Mouse (Mus musculus) left cerebral cortex, postnatal 14 days (tissue): ENCODE data around the gene Dpp4. TPM values are rescaled to one million over a fixed set of nuclear protein-coding genes. Genes with fewer than 3 reads are reported as not detected.

Experiments used
- DNase-seq, 2 experiments: peaks; one replicate each; pipeline ENCODE4 v3.0.0; 2021 to 2022; ENCODE audit warnings: low spot score in 2 of 2, mixed read lengths in 1 of 2
- intact Hi-C: fragments of 180-260 bp; cut with DNase I; formaldehyde crosslinking; loops from one replicate; pipeline ENCODE4 v1.15.1; 2025
- total RNA-seq, 2 experiments: library from RNA; stranded (reverse); gene quantifications; 2 replicates each; pipeline ENCODE4 v1.2.3; 2021

Dpp4 gene
- total RNA-seq, 2 experiments from 2014 or later, result 3.4 TPM

DNA sequence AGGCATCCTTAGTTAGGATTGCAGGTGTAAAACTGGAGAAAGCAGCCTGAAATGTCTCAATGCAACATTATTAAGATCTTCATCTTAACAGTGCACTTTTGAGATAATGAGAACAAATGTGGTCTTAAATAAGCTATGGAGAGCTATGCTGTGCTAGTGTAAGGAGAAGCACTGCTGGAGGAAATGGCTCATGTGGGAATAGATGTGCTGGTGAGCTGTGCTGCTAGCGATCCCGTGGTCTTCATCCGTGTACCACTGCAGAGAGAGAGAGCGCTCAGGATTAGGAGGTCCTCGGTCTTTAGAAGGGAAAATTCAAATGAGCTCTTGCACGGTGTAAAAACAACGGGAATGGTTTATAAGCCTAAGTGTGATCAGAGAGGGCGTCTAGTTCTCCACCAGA is 79.6 kb downstream of the Dpp4 start:
- no peak for DNase-seq
- intact Hi-C loops, result no loop called here

DNA sequence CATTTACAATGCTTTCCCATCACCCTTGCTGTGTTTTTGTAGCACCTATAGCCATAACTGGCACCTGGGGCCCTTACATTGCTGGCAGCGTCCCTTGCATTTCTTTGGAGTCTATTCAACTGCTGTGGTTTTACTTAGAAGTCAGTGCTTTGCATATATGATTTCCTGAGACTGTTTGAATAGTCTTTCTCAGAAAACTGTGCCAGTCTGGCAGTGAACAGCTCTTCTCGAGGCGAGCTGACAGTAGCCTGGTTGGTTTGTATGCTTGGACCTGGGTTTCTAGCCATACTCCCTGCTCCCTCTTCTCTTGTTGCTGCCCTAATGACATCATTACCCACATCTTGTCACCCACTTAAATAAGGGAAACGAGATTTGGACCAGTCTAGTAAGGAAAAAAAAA is 80.1 kb downstream of the Dpp4 start:
- intact Hi-C loops, result no loop called here
- DNase-seq, result peak in 1 of 2 experiments; percentile 44

DNA sequence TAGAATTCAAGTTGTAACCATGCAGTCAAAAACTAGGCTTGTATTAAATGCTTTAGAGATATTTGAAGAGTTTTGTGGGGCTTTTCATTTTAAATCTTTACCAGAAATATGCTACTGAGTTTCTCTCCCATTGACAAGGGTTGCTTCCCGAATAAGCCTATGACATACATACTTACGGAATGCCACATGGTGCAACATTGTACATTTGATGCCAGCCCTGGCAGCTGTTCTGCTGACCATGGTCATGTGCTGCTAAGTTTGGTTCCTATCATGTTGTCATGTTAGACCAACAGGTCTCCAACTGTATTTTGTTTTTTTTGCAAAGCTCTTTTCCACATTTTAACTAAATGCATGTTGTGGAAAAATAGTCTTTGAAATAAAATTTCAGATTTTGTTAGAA is 86.6 kb downstream of the Dpp4 start:
- intact Hi-C loops, result no loop called here
- DNase-seq, result no peak

DNA sequence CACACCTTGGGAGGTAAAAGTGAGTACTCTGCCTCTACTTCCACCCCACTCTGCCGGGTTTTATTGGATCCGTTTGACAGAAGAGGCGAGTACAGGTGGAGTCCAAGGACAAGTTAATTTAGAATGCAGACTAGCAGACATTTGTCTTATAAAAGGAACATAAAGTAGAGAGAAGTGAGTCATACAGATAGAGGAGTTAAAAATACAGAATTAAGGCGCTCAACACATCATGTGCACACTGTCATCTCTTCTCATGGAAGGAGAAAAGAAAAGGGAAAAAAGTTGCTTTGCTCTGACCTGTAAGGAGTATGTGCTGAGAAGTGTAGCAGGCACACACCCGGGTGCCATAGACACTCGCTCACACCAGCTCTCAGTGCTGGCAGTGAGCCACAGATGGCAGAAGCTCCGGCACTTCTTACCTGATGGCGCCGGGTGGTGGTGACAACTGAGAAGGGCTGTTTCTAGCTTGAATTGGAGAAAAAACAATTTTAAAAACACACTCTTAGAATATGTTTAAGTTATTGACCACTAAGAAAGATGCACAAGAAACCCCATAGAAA is 88.9 kb downstream of the Dpp4 start:
- no peak for DNase-seq
- intact Hi-C loops, result no loop called here

DNA sequence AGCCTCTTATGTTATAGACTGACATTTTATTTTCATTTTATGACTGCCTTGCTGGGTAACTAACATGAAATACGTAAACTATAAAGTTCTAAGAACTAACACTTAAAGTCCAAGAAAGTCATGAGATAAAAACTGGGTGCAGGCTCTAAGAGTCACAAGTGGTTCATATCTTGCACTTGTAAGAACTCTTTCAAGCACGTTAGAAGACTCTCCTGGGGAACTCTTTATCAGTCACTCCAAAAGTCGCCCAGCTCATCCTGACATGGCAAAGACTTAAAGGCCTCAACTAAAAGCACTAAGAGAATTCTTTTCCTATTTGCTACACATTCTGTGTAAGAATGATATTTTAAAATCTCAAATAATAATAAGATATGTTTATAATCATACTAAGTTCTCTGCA is 92.5 kb downstream of the Dpp4 start:
- DNase-seq, result no peak
- intact Hi-C loops, result no loop called here

DNA sequence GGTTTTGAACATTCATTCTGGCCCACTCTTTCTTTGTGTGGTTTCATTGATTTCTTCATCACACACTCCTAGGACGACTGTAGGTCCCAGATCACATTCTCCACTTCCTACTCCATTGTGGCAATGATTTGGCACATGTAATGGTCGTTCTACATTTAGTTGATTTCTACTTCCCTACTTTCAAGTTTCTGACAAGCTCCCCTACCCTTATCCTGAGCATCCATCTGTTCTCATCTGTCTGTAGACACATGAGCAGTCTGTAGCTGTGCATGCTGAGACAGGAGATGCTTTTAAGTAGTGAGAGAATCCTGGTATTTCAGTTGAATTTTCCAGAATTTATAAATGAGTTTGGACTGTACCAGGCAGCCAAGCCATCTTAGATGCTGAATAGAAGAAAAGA is 95.1 kb downstream of the Dpp4 start:
- intact Hi-C loops, result no loop called here

DNA sequence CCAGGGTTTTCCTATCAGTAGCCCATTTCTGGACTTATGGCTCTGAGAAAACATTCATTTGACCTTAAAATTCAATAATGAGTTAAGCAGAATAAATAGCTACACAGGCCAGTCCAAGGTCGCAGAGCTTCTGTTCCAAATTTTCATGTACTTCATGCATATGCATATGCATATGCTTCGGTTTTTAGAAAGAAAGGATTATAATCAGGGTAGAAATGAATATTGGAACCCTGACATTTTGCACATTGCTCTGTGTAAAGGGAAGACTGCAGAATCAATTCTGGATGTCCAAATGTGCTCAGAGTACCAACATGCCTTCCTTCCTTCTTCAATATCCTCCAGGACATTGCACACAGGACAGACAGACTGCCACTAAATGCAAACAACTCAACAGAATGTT is 104.6 kb downstream of the Dpp4 start:
- intact Hi-C loops, result no loop called here
- DNase-seq, result no peak

More for the DNA sequence above, 95.1 kb downstream of the Dpp4 start:
- no peak for DNase-seq

DNA sequence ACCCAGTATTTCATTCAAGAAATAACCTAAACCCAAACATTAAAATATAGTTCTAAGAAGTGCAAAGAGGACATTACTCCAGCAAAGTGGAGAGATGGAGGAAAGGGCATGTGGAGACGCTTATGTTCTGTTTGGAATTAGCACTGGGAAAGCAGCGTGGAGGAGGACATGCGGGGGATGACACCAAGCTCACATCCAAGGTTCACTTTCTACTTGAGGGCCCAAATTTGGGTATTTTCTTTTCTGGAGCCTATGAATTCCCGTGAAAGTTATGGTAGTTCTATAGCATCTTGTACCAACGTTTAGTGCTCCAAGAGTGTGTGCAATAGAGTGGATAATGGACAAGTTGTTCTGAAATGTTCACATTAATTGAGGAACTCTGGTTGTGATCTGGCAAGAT is 105.1 kb downstream of the Dpp4 start:
- intact Hi-C loops, result no loop called here
- DNase-seq, result no peak

DNA sequence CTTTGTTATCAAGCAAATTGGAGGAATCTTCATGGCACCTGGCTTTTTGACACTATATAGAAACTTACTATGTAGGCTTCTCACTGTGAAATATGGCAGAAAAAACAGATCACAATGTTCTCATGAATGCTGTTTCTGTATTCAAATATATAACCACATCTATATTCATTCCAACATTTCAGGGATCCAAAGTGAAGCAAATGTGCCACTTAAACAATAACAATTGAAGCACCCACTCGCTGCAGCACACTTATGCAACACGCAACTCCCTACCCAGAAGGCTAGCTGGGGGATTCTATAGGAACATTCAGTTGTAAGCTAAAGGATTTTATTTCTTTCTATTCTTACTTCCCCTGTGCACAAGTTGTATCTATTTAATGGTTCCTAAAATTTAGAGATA is 110.3 kb downstream of the Dpp4 start:
- peak in 1 of 2 experiments; percentile 65 for DNase-seq
- intact Hi-C loops, result loop anchor here (5.0 kb wide), 1 partner anchor 326 kb away; no protein-coding TSS in a partner anchor

DNA sequence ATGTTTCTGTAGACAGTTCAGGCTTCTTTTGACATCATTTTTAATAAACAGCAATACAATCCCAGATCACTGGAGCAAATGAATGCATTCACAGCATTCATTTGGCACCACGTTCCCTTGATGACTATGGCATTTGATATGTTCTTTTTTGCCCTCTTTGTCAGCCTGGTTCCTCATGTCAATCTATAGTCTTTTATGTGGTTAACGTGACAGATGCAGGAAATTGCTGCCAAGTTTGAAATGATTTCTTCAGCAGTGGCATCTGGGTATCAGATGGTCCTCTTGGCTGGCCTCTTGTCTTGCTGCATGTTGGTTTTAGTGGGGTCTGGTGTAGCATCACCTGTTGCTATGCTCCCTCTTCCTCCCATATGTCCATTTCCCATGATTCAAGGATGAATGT is 118.2 kb downstream of the Dpp4 start:
- intact Hi-C loops, result no loop called here
- DNase-seq, result no peak

DNA sequence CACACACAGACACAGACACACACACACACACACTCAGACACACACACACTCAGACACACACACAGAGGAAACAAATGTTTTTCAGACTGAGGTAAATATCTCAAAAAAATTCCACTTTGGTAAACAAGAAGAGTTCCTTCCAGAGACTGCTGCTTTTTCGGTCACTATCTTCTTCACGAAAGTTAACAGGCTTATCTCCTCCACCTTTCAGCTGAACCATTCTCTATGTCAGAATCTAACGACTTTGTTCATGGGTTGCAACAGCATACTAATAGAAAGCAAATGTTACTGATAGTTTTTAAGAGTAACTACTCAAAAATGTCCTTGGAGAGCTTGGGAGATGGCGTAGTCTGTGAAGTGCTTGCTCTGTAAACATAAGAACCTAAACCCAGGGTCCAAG is 124.5 kb downstream of the Dpp4 start:
- no peak for DNase-seq
- intact Hi-C loops, result loop anchor here (2.0 to 10.0 kb wide), 2 partner anchors 301 to 473 kb away; no protein-coding TSS in a partner anchor

DNA sequence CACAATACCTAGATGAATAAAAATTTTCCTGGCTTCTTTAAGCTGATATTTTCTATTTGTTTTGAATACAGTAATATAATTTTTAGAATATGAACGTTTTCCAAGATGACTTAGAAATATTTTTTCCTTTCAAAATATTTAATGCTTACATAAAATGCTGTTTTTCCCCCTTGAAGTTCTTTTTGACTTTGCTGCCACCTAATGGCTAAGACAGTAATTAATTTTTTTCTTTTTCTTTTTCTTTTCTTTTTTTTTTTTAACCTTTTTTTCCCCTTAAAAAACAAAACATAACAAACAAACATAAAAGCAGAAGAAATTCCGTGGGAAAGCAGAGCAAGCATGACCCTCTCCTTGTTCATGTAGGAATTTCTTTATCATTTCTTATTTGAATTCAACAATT is 126.2 kb downstream of the Dpp4 start:
- intact Hi-C loops, result loop anchor here (2.0 to 10.0 kb wide), 2 partner anchors 299 to 471 kb away; no protein-coding TSS in a partner anchor
- DNase-seq, result no peak

DNA sequence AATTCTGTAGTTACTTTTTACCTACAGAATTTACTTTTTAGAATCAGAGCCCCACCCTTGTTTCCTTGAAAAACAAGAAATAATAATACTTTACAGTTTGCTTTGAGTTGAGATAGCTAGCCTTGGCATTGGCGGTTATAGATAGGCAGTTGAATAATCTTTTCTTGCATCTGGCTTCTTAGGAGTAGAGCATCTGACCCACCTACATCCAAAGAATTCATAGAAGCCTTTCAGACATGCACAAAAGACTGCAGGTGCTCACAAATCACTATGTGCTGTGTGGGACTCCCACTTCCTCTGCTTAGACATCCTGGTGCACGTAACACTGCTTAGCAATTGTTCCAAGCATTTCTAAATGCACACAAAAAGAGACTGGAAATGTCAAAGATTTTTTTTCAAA is 127.0 kb downstream of the Dpp4 start:
- DNase-seq, result no peak
- intact Hi-C loops, result loop anchor here (10.0 kb wide), 1 partner anchor 470 kb away; no protein-coding TSS in a partner anchor

Other genes starting within 250 kb of the Dpp4 start
- gene Gcg, start 71.4 kb upstream of the Dpp4 start, total RNA-seq, result not detected
- gene Fap, start 161.8 kb upstream of the Dpp4 start, total RNA-seq, result 1 to 10 TPM; 3.3 to 3.6 TPM
- gene Ifih1, start 234.0 kb upstream of the Dpp4 start, total RNA-seq, result 1 to 10 TPM; 2.1 to 2.9 TPM